Mouse (Mus musculus) liver, embryonic 12.5 days (tissue): Measurements from ENCODE around the gene March9. TPM values are rescaled to one million over a fixed set of nuclear protein-coding genes. Genes with fewer than 3 reads are reported as not detected.

Source experiments
- ATAC-seq: fragments of 200-750 bp; cut with Nextera tagmentation; 2 replicates; pipeline ENCODE4 v1.8.0; 2017; ENCODE audit warnings: moderate number of reproducible peaks, mild to moderate bottlenecking, moderate library complexity
- H3K27ac ChIP-seq: fragments of 300-500 bp; sonication (generic); 2 replicates; pipeline ENCODE4 v1.5.1; 2016; ENCODE audit warnings: mild to moderate bottlenecking
- H3K27me3 ChIP-seq: fragments of 300-500 bp; sonication (generic); replicated peaks from 2 replicates; pipeline ENCODE4 v1.6.1; 2016; ENCODE audit warnings: mild to moderate bottlenecking, moderate library complexity
- H3K36me3 ChIP-seq: fragments of 300-500 bp; sonication (generic); 2 replicates; pipeline ENCODE4 v1.6.1; 2016; ENCODE audit warnings: mild to moderate bottlenecking, moderate library complexity
- H3K4me1 ChIP-seq: fragments of 300-500 bp; sonication (generic); 2 replicates; pipeline ENCODE4 v1.6.1; 2016
- H3K4me2 ChIP-seq: fragments of 300-500 bp; sonication (generic); 2 replicates; pipeline ENCODE4 v1.6.1; 2016; ENCODE audit warnings: mild to moderate bottlenecking, moderate library complexity
- H3K4me3 ChIP-seq: fragments of 300-500 bp; sonication (generic); 2 replicates; pipeline ENCODE4 v1.5.1; 2016; ENCODE audit warnings: mild to moderate bottlenecking, moderate library complexity
- H3K9ac ChIP-seq: fragments of 300-500 bp; sonication (generic); 2 replicates; pipeline ENCODE4 v1.6.1; 2016; ENCODE audit warnings: mild to moderate bottlenecking, moderate library complexity
- H3K9me3 ChIP-seq: fragments of 300-500 bp; sonication (generic); replicated peaks from 2 replicates; pipeline ENCODE4 v1.6.1; 2016; ENCODE audit warnings: mild to moderate bottlenecking, moderate library complexity
- WGBS: fragments of 180-500 bp; shearing (Covaris S2); methylation state at CpG from one replicate; pipeline ENCODE4 v1.1.7; 2016; ENCODE audit not compliant: insufficient replicate concordance; 5-methylcytosine and 5-hydroxymethylcytosine counted together
- polyA plus RNA-seq: library from polyadenylated mRNA; unstranded; fragments of >200 nt; fragmentation: Nextera tagmentation; extraction: Ambion mirVana; gene quantifications from 2 replicates; pipeline ENCODE4 v1.2.1, GENCODE M21; 2016

Gene March9
- polyA plus RNA-seq, 1 experiment from 2014 or later, result 0.06 TPM

DNA sequence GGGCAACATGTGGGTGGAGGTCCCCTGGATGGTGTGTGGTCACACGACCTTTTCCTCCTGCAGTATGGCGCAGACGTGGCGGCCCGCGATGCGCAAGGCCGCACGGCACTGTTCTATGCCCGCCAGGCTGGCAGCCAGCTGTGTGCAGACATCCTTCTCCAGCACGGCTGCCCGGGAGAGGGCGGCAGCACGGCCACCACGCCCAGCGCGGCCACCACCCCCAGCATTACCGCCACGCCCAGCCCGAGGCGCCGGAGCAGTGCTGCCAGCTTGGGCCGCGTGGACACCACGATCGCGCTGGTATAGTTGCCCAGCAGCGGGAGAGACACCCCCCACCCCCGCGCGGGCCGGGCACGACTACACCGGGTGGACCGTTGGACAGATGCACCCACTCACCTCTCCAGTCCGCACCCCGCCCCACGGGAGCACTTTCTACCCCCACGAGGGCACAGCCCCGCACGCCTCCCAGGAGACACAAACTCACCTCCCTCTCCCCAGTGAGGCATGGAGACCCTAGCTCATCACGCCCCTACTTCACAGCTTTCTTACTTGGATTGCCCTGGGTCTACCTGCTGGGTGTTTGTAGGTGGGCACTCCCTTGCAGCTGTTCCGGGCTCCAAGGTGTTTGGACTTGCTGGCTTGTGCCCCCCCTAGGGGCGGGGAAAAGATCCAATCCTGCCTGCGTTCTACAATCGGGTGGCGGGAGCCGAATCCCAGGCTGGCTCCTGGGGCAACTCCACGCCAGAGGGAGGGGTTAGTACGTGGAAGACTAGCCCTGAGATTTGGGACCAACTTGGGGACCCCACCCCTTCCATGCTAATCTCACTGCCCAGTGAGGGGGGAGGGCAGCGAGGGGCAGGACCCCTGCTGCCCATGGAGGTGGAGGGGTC, 31.8 kb upstream of the March9 start:
- peaks cover 23% of the 10 kb centered on the region for H3K4me1 ChIP-seq
- WGBS, result 31% methylated on average over 50 of the region's 51 CpGs
- no peaks in the 10 kb centered on the region for H3K9me3 ChIP-seq
- H3K27me3 ChIP-seq, result peaks cover 44% of the 10 kb centered on the region
- H3K36me3 ChIP-seq, result peaks cover 18% of the 10 kb centered on the region
- peak; percentile 56 for ATAC-seq
- H3K9ac ChIP-seq, result no peak overlapping the region
- no peak overlapping the region for H3K27ac ChIP-seq
- peak overlapping the region; percentile 51 for H3K4me2 ChIP-seq
- peak overlapping the region; percentile 16; the same call in 1 of the 2 replicates for H3K4me3 ChIP-seq

DNA sequence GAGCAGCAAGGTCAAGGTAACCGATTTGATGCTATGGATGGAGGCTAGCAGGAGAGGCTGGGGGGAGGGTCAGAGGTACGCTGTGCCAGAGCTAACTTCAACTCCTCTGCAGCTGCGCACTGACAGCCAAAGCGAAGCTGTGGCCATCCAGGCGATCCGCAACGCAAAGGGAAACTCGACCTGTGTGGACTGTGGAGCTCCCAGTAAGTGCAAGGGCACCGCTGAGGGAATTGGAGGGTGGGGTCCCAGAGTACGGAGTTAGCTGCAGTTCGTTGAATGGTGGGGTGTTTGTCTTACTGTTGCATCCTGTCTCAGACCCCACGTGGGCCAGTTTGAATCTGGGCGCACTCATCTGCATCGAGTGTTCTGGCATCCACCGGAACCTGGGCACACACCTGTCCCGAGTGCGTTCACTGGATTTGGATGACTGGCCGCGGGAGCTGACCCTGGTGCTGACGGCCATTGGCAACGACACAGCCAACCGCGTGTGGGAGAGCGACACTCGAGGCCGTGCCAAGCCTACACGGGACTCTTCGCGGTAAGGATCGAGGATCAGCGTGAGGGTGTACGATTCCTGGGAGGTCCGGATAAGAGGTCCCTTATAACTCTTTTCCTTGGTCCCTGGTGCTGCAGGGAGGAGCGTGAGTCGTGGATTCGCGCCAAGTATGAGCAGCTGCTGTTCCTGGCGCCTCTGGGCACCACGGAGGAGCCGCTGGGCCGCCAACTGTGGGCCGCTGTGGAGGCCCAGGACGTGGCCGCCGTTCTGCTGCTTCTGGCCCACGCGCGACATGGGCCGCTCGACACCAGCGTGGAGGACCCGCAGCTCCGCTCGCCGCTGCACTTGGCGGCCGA, 30.8 kb upstream of the March9 start:
- ATAC-seq, result no peak
- peak overlapping the region; percentile 51 for H3K4me2 ChIP-seq
- H3K4me3 ChIP-seq, result 0 out of 2 replicates have a peak overlapping the region, but pooled peaks have one; percentile 16
- no peak overlapping the region for H3K27ac ChIP-seq
- peaks cover 8% of the 10 kb centered on the region for H3K36me3 ChIP-seq
- H3K27me3 ChIP-seq, result peaks cover 44% of the 10 kb centered on the region
- WGBS, result 40% methylated on average over 57 of the region's 57 CpGs
- no peak overlapping the region for H3K9ac ChIP-seq
- peaks cover 23% of the 10 kb centered on the region for H3K4me1 ChIP-seq
- no peaks in the 10 kb centered on the region for H3K9me3 ChIP-seq

DNA sequence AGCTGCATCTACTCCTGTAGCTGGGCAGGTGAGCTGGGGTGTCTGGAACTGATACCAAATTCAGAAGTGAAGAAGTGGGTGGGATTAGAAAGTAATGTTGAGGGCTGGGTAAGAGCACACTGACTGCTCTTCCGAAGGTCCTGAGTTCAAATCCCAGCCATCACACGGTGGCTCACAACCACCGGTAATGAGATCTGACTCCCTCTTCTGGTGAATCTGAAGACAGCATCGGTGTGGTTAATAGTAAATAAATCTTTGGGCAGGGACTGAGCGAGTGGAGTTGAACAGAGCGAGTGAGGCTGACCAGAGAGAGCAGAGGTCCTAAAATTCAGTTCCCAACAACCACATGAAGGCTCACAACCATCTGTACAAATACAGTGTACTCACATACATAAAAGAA, 25.6 kb upstream of the March9 start:
- Histone ChIP-seq H3K27me3 (peaks cover 56% of the 10 kb centered on the region), H3K4me2 (no peak overlapping the region), H3K36me3 (no peaks in the 10 kb centered on the region), H3K9ac (no peak overlapping the region), H3K4me3 (no peak overlapping the region), H3K9me3 (no peaks in the 10 kb centered on the region), H3K4me1 (peaks cover 21% of the 10 kb centered on the region), H3K27ac (no peak overlapping the region)
- WGBS, result 67% methylated on average over 6 of the region's 6 CpGs
- no peak for ATAC-seq

DNA sequence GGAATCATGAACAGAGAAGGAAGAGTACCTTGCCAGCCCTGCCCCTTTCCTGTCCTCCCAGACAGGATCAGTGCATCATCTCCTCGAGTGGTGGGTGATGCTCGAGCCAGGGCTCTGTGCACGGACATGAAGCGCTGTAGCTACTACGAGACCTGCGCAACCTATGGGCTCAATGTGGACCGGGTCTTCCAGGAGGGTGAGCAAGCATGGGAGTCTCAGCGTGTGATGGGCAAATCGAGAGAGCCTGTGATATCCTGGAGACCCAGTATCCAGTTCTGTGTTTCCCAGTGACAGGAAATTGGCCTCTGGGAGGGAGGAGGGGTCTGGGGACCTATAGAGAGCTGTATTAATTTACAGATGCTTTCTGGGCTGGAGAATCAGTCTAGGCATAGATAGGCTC, 25.1 kb upstream of the March9 start:
- Histone ChIP-seq H3K4me3 (no peak overlapping the region), H3K9ac (no peak overlapping the region), H3K27ac (no peak overlapping the region), H3K4me2 (no peak overlapping the region), H3K4me1 (peaks cover 25% of the 10 kb centered on the region), H3K9me3 (no peaks in the 10 kb centered on the region), H3K27me3 (peaks cover 56% of the 10 kb centered on the region), H3K36me3 (no peaks in the 10 kb centered on the region)
- 73% methylated on average over 9 of the region's 9 CpGs for WGBS
- ATAC-seq, result no peak

DNA sequence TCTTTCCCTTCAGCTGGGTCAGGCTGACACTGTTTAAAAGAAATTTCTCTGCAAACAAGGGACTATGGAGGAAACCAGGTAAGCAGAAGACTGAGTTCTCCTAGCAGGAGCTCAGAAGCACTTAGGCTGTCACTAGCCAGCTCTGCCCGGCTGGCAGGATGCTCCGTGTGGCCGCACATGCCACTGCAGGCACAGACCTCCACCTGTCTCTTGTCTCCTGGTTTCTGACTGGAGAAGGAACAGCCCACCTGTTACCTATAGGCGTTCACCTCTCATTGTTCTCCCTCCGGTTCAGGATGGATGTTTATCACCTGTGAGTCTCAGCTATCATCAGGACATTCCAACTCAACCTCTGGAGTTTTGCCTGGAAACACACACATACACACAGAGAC, 23.9 kb upstream of the March9 start:
- H3K36me3 ChIP-seq, result no peaks in the 10 kb centered on the region
- no peak for ATAC-seq
- no peak overlapping the region for H3K27ac ChIP-seq
- no peak overlapping the region for H3K9ac ChIP-seq
- H3K4me3 ChIP-seq, result no peak overlapping the region
- H3K9me3 ChIP-seq, result no peaks in the 10 kb centered on the region
- 64% methylated on average over 5 of the region's 5 CpGs for WGBS
- H3K4me2 ChIP-seq, result no peak overlapping the region
- peaks cover 56% of the 10 kb centered on the region for H3K27me3 ChIP-seq
- peaks cover 36% of the 10 kb centered on the region for H3K4me1 ChIP-seq

DNA sequence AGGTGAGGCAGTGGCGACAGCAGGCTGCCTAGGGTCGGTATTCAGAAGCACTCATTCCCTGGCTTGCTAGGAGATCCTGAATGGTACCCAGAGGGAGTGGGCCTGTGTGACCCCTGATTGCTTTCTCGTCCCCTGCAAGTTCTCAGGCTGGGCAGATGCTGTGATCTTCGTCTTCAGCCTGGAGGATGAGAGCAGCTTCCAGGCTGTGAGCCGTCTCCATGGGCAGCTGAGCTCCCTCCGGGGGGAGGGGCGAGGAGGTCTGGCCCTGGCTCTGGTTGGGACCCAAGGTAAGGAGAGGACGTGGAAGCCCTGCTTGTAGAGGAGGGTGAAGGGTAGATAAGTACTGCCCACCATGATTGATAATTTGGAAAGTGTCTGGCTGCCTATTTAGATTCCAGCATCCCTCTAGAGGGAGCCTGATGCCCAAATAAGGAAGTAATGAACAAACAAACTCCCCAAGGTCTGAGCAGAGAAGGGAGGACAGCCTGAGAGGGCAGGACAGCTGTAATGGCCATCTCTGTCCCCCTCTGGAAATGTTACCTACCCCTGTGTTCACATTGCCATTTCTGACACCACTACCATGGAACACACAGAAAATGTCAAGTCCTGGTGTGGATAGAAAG, 23.4 kb upstream of the March9 start:
- Histone ChIP-seq H3K9ac (no peak overlapping the region), H3K4me2 (no peak overlapping the region), H3K9me3 (no peaks in the 10 kb centered on the region), H3K4me3 (no peak overlapping the region), H3K27ac (no peak overlapping the region), H3K27me3 (peaks cover 60% of the 10 kb centered on the region), H3K4me1 (peaks cover 41% of the 10 kb centered on the region), H3K36me3 (no peaks in the 10 kb centered on the region)
- ATAC-seq, result no peak
- 57% methylated on average over 8 of the region's 8 CpGs for WGBS

DNA sequence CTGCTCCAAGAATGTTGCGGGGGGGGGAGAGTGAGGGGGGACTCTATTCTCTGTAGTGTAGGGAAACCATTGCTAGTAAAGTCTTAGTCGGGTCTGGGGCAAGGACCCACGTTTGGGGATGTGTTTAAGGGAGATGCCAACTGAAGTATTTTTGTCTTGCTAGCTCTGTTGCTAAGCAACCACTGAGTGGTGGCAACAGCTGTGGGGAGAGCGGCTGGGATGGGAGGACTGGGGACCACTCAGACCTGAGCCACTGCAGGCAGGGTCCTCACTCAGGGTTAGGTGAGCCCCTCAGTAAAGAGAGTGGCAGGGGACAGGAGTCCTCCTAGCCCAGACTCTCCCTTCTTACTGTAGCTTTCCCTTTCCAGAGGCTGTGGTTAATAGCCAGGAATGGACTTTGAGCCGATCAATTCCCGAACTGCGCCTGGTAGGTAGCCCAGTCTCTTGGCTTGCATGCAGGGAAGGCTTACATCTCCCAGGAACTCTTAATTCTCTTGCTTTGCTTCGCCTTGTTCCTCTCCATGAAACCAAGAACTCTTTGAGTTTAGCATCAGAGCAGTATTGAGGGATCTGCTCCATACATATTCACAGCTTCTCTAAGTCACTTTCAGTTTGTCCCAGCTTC, 22.1 kb upstream of the March9 start:
- H3K4me1 ChIP-seq, result peaks cover 53% of the 10 kb centered on the region
- no peaks in the 10 kb centered on the region for H3K36me3 ChIP-seq
- H3K27me3 ChIP-seq, result peaks cover 67% of the 10 kb centered on the region
- H3K27ac ChIP-seq, result no peak overlapping the region
- H3K9ac ChIP-seq, result no peak overlapping the region
- H3K4me3 ChIP-seq, result no peak overlapping the region
- H3K9me3 ChIP-seq, result no peaks in the 10 kb centered on the region
- H3K4me2 ChIP-seq, result peak overlapping the region; percentile 60; the same call in 1 of the 2 replicates
- 61% methylated on average over 8 of the region's 8 CpGs for WGBS
- no peak for ATAC-seq

DNA sequence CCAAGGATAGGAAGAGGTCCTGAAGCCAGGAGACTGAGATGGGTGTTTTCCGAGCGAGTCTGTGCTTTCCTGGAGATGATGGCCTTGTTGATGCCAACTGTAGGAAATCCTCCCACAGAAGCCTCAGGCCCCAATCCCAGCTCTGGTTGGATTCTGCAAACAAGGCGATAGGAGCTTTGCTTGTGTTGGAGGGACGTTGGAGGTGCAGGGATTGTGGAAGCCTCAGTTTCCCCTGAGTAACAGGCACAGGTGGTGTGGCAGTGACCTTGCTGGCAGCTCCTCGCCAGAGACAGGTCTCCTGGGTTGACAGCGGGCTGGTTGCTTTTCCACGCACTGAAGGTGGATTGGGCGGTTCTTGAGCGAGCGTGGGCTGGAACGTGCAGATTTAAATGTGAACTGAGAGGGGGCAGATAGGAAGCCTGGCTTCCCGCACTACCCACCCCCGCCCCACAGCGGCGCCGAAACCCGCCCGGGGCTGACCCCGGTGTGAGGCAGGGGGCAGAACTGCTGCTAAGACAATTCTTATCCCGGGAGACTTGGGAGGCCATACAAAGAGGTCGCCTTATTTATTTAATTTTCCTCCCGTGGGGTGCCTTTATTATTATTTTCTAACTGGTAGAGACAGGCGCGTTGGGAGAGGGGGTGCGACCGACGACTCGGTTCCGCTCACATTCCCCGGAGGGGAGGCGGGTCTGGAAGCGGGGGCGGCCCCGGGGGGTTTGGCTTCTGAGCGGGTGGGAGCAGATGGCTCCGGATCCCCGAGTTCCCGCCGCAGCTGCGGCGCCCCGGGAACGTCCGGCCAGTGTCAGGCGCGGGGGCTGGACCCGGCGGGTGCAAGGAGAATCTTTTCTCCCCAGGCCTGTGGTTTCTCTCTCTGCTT, 21.2 kb upstream of the March9 start:
- H3K9me3 ChIP-seq, result no peaks in the 10 kb centered on the region
- H3K27me3 ChIP-seq, result peaks cover 77% of the 10 kb centered on the region

DNA sequence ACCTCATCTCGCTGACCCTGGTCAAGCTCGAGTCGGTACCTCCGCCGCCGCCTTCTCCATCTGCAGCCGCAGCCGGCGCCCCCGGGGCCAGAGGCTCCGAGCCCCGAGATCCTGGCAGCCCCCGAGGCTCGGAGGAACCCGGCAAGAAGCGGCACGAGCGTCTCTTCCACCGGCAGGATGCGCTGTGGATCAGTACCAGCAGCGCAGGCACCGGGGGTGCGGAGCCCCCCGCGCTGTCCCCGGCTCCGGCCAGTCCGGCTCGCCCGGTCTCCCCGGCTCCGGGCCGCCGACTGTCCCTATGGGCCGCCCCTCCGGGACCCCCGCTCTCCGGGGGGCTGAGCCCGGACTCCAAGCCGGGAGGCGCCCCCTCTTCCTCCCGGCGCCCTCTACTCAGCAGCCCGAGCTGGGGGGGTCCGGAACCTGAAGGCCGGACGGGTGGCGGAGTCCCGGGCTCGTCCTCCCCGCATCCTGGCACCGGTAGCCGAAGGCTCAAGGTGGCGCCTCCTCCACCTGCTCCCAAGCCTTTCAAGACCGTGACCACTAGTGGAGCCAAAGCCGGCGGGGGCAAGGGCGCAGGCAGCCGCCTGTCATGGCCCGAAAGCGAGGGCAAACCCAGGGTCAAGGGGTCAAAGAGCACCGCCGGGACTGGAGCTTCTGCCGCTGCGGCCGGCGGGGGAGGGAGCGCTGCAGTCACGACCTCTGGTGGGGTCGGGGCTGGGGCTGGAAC, 19.8 kb upstream of the March9 start:
- no peak overlapping the region for H3K27ac ChIP-seq
- no peaks in the 10 kb centered on the region for H3K36me3 ChIP-seq
- WGBS, result 22% methylated on average over 65 of the region's 70 CpGs
- H3K4me1 ChIP-seq, result peaks cover 75% of the 10 kb centered on the region
- peak overlapping the region; percentile 24 for H3K9ac ChIP-seq
- H3K27me3 ChIP-seq, result peaks cover 89% of the 10 kb centered on the region
- H3K4me3 ChIP-seq, result peak overlapping the region; percentile 53
- H3K9me3 ChIP-seq, result no peaks in the 10 kb centered on the region
- peak overlapping the region; percentile 77 for H3K4me2 ChIP-seq
- ATAC-seq, result no peak

More for the DNA sequence above, 21.2 kb upstream of the March9 start:
- Histone ChIP-seq H3K36me3 (no peaks in the 10 kb centered on the region), H3K9ac (no peak overlapping the region), H3K27ac (0 out of 2 replicates have a peak overlapping the region, but pooled peaks have one; percentile 29), H3K4me3 (peak overlapping the region; percentile 27), H3K4me1 (peaks cover 63% of the 10 kb centered on the region), H3K4me2 (peak overlapping the region; percentile 60)
- 11% methylated on average over 48 of the region's 48 CpGs for WGBS
- ATAC-seq, result no peak
